Mouse (Mus musculus) bone marrow macrophage, adult 2 months (primary cell): Measurements from ENCODE around the gene Disc1. TPM values are rescaled to one million over a fixed set of nuclear protein-coding genes. Genes with fewer than 3 reads are reported as not detected.

Experiments used
- H3K27ac ChIP-seq: 2 replicates; pipeline ENCODE4 v1.5.1; 2012; ENCODE audit warnings: low read depth, low read length; ENCODE audit not compliant: insufficient read depth
- H3K4me1 ChIP-seq: 2 replicates; pipeline ENCODE4 v1.6.1; 2012; ENCODE audit warnings: low read length; ENCODE audit not compliant: control insufficient read depth, insufficient read depth
- H3K4me3 ChIP-seq: 2 replicates; pipeline ENCODE4 v1.5.1; 2012; ENCODE audit warnings: mild to moderate bottlenecking, low read length, moderate library complexity; ENCODE audit not compliant: insufficient read depth
- CTCF ChIP-seq: IDR thresholded peaks from 2 replicates; pipeline ENCODE4 v1.5.1; 2012; ENCODE audit warnings: low read depth, mild to moderate bottlenecking, low read length, moderate library complexity
- POLR2A ChIP-seq: IDR thresholded peaks from 2 replicates; pipeline ENCODE4 v1.6.1; 2012; ENCODE audit warnings: mild to moderate bottlenecking, low read depth, low read length, borderline replicate concordance
- polyA plus RNA-seq: library from polyadenylated mRNA; stranded (reverse); fragments of >200 nt; gene quantifications from 2 replicates; pipeline ENCODE4 v1.2.4, GENCODE M21; 2012; ENCODE audit not compliant: missing spikeins, insufficient read depth, insufficient read length

The Disc1 gene
- polyA plus RNA-seq, 1 experiment = 2.8 TPM

DNA sequence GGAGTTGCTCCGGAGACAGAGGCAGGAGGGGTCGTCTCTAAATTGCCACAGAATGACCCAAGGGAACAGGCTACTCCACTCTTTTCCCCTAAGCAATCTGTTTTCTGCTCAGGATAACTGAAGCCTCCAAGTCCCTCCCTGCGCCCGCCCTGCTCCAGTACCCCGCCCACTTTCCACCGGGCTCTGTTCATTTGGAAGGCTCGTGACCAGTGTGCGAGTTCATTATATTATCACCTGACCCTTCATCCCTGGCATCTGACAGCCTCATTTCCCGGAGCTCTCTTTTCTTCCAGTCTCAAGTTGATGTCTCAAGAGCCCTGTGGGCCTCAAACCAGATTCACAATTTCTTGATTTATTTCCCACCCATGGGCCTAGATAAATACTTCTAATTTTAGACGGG lies 237.5 kb downstream of the Disc1 start:
- H3K4me3 ChIP-seq = no peak overlapping the region
- H3K27ac ChIP-seq = no peak overlapping the region
- TF ChIP-seq CTCF (no peak), POLR2A (no peak)
- H3K4me1 ChIP-seq = peaks cover 42% of the 10 kb centered on the region

DNA sequence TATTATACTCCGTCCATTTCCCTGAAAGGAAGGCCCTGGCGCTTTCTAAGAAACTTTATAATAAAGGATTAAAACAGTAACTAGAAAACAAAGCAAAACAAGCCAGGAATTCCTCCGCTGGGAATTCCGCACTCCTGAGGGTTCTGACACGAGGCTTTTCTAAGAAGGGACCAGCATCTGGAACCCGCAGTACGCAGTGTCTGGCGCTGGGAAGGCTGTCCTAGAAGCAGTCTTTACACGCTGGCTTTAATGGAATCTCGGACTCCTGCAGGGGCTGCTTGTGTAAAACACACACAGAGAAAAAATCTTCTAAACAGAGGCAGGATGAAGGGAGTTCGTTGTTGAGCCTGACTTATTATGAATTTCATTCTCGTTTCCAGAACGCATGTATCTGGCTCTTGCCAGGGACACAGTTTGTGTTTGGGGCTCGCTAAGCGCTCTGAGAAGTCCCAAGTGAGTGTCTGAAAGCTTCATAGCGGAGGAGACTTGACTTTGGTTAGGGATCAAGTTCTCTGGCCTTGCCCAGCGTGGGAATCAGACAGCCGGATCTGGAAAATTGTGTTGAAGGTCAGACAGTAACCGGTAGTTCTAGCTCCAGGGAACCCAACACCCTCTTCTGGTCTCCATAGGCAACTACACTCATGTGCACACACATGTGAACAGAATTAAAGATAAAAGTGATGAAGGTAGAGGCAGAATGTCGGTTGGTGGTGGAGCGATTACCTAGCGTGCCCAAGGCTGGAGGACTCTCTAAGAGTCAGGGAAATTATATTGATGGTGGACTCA lies 238.1 kb downstream of the Disc1 start:
- Histone ChIP-seq H3K4me3 (no peak overlapping the region), H3K4me1 (peaks cover 40% of the 10 kb centered on the region), H3K27ac (no peak overlapping the region)
- no peak for TF ChIP-seq CTCF
- TF ChIP-seq POLR2A = no peak

DNA sequence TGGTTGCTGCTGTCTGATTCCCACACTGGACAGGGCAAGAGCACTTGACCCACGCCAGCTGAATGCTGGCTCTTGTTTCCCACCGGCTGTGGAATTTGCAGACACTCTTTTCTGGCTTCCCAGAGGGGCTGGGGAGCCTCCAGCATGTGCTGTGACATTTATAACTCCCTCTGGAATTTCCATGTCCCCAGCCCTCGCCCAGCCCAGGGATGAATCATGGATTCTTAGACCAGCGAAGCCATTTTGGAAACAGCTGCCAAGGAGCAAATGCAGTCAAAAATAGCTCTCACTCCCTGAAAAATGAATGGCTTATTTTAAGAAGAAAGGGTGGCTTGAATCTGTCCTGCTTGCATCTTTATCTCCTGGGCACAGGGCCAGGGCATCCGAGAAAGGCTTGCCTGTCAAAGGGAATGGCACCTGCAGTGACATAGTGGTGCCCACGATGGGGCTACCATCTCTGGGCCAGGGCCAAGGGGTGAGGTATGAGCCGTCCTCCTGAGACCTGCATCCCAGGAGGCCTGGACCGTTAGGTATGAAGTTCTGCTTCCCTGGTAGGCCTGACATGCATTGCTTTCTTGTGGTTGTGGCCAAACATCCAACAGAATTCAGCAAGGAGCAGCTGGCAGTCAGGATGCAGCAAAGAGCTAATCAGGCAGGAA lies 239.1 kb downstream of the Disc1 start:
- Histone ChIP-seq H3K27ac (no peak overlapping the region), H3K4me1 (peaks cover 38% of the 10 kb centered on the region), H3K4me3 (no peak overlapping the region)
- TF ChIP-seq CTCF (no peak), POLR2A (no peak)

DNA sequence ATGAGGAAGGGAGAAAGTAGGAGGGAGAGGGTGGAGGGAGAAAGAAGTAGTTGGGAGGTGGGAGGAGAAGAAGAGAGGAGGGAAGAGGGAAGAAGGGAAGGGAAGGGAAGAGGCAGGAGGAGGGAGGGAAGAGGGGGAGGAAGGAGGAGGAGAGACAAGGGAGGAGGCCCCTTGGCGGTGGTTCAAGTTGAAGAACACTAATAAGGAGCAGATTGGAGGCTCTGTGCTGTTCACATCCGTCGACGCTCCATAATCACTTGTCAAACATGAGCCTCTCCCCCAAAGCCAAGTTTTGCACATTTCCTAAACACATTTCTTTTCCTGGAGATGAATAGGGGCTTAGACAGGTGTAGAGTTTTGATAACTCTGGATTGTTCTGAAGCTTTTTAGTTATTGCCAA lies 245.3 kb downstream of the Disc1 start:
- TF ChIP-seq POLR2A = no peak
- TF ChIP-seq CTCF = no peak
- H3K4me3 ChIP-seq = no peak overlapping the region
- peaks cover 14% of the 10 kb centered on the region for H3K4me1 ChIP-seq
- H3K27ac ChIP-seq = no peak overlapping the region

DNA sequence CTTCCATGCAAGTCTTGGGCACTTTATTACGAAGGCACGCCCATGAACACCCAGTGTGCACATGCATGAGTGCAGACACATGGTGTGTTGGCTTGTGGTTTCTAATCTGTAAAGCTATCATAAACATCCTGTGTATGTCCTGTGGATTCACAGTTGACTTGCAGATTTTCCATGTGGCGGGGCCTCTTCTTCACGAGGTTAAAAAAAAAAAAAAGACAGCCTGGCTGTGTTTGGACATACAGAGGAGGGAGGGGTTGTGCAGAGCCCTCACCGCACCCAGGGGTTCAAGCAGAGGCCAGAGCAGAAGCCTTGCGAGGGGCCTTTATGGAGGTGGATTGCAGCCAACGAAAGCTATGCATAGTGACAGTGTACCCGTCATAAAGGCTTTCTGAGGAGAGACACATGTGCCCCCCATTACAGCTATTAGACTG lies 248.0 kb downstream of the Disc1 start:
- H3K4me3 ChIP-seq = no peak overlapping the region
- no peak for TF ChIP-seq CTCF
- no peak for TF ChIP-seq POLR2A

DNA sequence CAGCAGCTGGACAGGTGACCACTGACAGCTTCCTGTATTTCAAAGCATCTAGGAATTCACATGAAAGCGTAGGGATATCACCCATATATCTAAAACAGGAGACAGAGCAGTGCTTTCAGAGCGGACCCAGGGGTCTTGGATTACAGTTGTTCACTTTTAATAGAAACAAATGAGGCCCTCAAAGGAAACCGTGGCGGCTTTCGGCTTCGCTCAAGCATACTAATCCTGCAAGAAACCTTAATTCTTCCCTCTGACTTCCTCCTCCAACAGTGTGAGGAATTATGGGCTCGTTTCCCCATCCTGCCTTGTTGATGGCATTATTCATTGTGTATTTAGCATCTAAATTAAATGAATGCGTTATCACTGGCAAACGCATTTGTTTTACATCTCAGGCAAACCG lies 252.7 kb downstream of the Disc1 start:
- H3K4me1 ChIP-seq = peaks cover 6% of the 10 kb centered on the region
- TF ChIP-seq CTCF = no peak
- no peak for TF ChIP-seq POLR2A
- no peak overlapping the region for H3K4me3 ChIP-seq
- H3K27ac ChIP-seq = no peak overlapping the region

More for the DNA sequence above, 248.0 kb downstream of the Disc1 start:
- Histone ChIP-seq H3K4me1 (no peaks in the 10 kb centered on the region), H3K27ac (no peak overlapping the region)

DNA sequence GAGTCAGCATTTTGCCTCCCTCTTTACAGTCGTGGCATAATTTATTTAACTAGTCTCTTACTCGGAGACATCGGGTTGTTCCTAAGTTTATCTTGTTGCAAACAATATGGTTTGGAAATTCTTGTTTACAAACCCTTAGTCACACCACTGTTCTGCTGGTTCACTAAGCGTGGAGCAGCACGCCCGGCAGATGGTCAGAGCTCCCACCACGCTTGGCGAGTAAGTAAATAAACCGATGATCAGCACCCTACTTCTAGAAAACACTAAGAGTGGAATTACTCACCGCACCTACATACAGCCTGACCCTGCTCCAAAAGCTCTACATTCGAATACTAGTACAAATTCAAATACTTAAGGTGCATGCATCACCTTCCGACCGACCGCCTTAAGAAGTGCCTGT lies 256.0 kb downstream of the Disc1 start:
- H3K27ac ChIP-seq = no peak overlapping the region
- no peak overlapping the region for H3K4me3 ChIP-seq
- H3K4me1 ChIP-seq = peaks cover 7% of the 10 kb centered on the region
- TF ChIP-seq POLR2A (no peak), CTCF (no peak)

Other genes with a start within 250 kb of the Disc1 start
- gene Gnpat, start 191.2 kb upstream of the Disc1 start, polyA plus RNA-seq = 33.4 and 34.6 TPM in 2 replicates
- 12.8 and 16.6 TPM in 2 replicates for gene 2810004N23Rik, start 191.1 kb upstream of the Disc1 start, polyA plus RNA-seq
- 11.8 and 12.4 TPM in 2 replicates for gene Exoc8, start 156.5 kb upstream of the Disc1 start, polyA plus RNA-seq
- 14.1 and 14.5 TPM in 2 replicates for gene Sprtn, start 156.3 kb upstream of the Disc1 start, polyA plus RNA-seq
- gene Egln1, start 104.9 kb upstream of the Disc1 start, polyA plus RNA-seq = 27.7 and 30.9 TPM in 2 replicates
- gene Tsnax, start 41.2 kb upstream of the Disc1 start, polyA plus RNA-seq = 32.7 and 36.9 TPM in 2 replicates